Mouse (Mus musculus) olfactory bulb, adult 2 months (tissue): ENCODE data around the gene Ttc9b. TPM values are rescaled to one million over a fixed set of nuclear protein-coding genes. Genes with fewer than 3 reads are reported as not detected.
A peak's percentile ranks its signal among the peaks of the same experiment; 100 is the strongest.

ENCODE experiments used
- H3K27ac ChIP-seq: fragments of 200-500 bp; 2 replicates; pipeline ENCODE4 v1.5.1; 2012; ENCODE audit warnings: low read depth, low read length; ENCODE audit not compliant: insufficient read depth
- H3K4me1 ChIP-seq: fragments of 200-500 bp; 2 replicates; pipeline ENCODE4 v1.6.1; 2012; ENCODE audit warnings: low read length; ENCODE audit not compliant: control insufficient read depth, insufficient read depth
- H3K4me3 ChIP-seq: fragments of 200-500 bp; 2 replicates; pipeline ENCODE4 v1.5.1; 2012; ENCODE audit warnings: mild to moderate bottlenecking, low read depth, low read length, moderate library complexity; ENCODE audit not compliant: insufficient read depth
- CTCF ChIP-seq: fragments of 200-500 bp; IDR thresholded peaks from 2 replicates; pipeline ENCODE4 v1.5.1; 2012; ENCODE audit warnings: low read depth, mild to moderate bottlenecking, low read length, moderate library complexity; ENCODE audit not compliant: insufficient read depth
- POLR2A ChIP-seq: fragments of 200-500 bp; IDR thresholded peaks from 2 replicates; pipeline ENCODE4 v1.6.1; 2012; ENCODE audit warnings: mild to moderate bottlenecking, low read depth, low read length, moderate library complexity; ENCODE audit not compliant: insufficient read depth
- WGBS: fragments of 180-500 bp; shearing (Covaris S2); methylation state at CpG from one replicate; pipeline ENCODE4 v1.1.7; 2018; 5-methylcytosine and 5-hydroxymethylcytosine counted together
- polyA plus RNA-seq: library from polyadenylated mRNA; stranded (reverse); fragments of >200 nt; gene quantifications from 2 replicates; pipeline ENCODE4 v1.2.4, GENCODE M21; 2012; ENCODE audit warnings: low replicate concordance; ENCODE audit not compliant: missing spikeins, insufficient read depth, insufficient read length

Ttc9b gene
- polyA plus RNA-seq, 1 experiment = not detected

- Histone ChIP-seq H3K27ac (no peak overlapping the region), H3K4me1 (peaks cover 25% of the 10 kb centered on the region), H3K4me3 (no peak overlapping the region; the same call in 1 of the 2 replicates)
- 35% methylated on average over 14 of the region's 14 CpGs for WGBS
- no peak for TF ChIP-seq CTCF
- no peak for TF ChIP-seq POLR2A
These were observed 21.5 kb downstream of the Ttc9b start for GRCm38 (mm10) chr7:27675222-27675612.

GRCm38 (mm10) chr7:27683218-27683617 lies 29.5 kb downstream of the Ttc9b start:
- H3K4me1 ChIP-seq = no peaks in the 10 kb centered on the region; the same call in 1 of the 2 replicates
- H3K4me3 ChIP-seq = no peak overlapping the region
- TF ChIP-seq POLR2A (no peak), CTCF (no peak)
- H3K27ac ChIP-seq = no peak overlapping the region
- 27% methylated on average over 2 of the region's 2 CpGs for WGBS

GRCm38 (mm10) chr7:27685220-27685619 lies 31.5 kb downstream of the Ttc9b start:
- Histone ChIP-seq H3K4me1 (no peaks in the 10 kb centered on the region; the same call in 1 of the 2 replicates), H3K27ac (no peak overlapping the region), H3K4me3 (no peak overlapping the region)
- TF ChIP-seq POLR2A = no peak
- no peak for TF ChIP-seq CTCF
- WGBS = 22% methylated on average over 5 of the region's 5 CpGs

- Histone ChIP-seq H3K4me1 (peaks cover 1% of the 10 kb centered on the region), H3K4me3 (no peak overlapping the region), H3K27ac (no peak overlapping the region)
- TF ChIP-seq CTCF = no peak
- no peak for TF ChIP-seq POLR2A
- WGBS = 0% methylated on average over 6 of the region's 6 CpGs
These were observed 32.0 kb downstream of the Ttc9b start for GRCm38 (mm10) chr7:27685681-27686080.

GRCm38 (mm10) chr7:27687043-27687442 lies 33.3 kb downstream of the Ttc9b start:
- H3K4me3 ChIP-seq = no peak overlapping the region
- no peak for TF ChIP-seq CTCF
- no peak for TF ChIP-seq POLR2A
- 87% methylated on average over 1 of the region's 1 CpGs for WGBS
- no peak overlapping the region for H3K27ac ChIP-seq
- H3K4me1 ChIP-seq = peaks cover 2% of the 10 kb centered on the region

- TF ChIP-seq POLR2A (no peak), CTCF (no peak)
- 70% methylated on average over 3 of the region's 3 CpGs for WGBS
- Histone ChIP-seq H3K4me3 (no peak overlapping the region), H3K4me1 (peaks cover 2% of the 10 kb centered on the region), H3K27ac (no peak overlapping the region)
These were observed 34.1 kb downstream of the Ttc9b start for GRCm38 (mm10) chr7:27687836-27688235.

- WGBS = 28% methylated on average over 14 of the region's 14 CpGs
- Histone ChIP-seq H3K4me1 (peaks cover 2% of the 10 kb centered on the region), H3K27ac (no peak overlapping the region), H3K4me3 (no peak overlapping the region)
- TF ChIP-seq CTCF = no peak
- no peak for TF ChIP-seq POLR2A
These were observed 34.6 kb downstream of the Ttc9b start for GRCm38 (mm10) chr7:27688246-27688788.

- peaks cover 2% of the 10 kb centered on the region for H3K4me1 ChIP-seq
- peak within 1 kb of the TSS; percentile 43 for H3K4me3 ChIP-seq
- H3K27ac ChIP-seq = peak within 1 kb of the TSS; percentile 40
- 1% methylated on average over 19 of the region's 19 CpGs for WGBS
- TF ChIP-seq CTCF (no peak), POLR2A (no peak)
These were observed 35.3 kb downstream of the Ttc9b start, which contains the start of gene Zfp607b for GRCm38 (mm10) chr7:27688815-27689612. TSS of gene Zfp607b (plus strand) at chr7:27689340.

GRCm38 (mm10) chr7:27691076-27691475 lies 37.4 kb downstream of the Ttc9b start:
- Histone ChIP-seq H3K27ac (no peak overlapping the region), H3K4me3 (no peak overlapping the region), H3K4me1 (peaks cover 2% of the 10 kb centered on the region)
- TF ChIP-seq POLR2A = no peak
- TF ChIP-seq CTCF = peak; percentile 59
- 42% methylated on average over 5 of the region's 5 CpGs for WGBS
